Mouse (Mus musculus) layer of hippocampus, postnatal 25 days (tissue): Measurements from ENCODE around the gene Fndc3b. TPM values are rescaled to one million over a fixed set of nuclear protein-coding genes. Genes with fewer than 3 reads are reported as not detected.
"Not testable (repeated sequence)": the region's sequence is repeated elsewhere in the genome, so short reads cannot be mapped to it uniquely, and the experiment has no call there.

Source experiments
- DNase-seq, 2 experiments: peaks; one replicate each; pipeline ENCODE4 v3.0.0; 2022; ENCODE audit warnings: mixed read lengths in 2 of 2, low spot score in 1 of 2; ENCODE audit errors: extremely low spot score in 1 of 2
- total RNA-seq, 2 experiments: library from RNA; stranded (reverse); gene quantifications; 2 replicates each; pipeline ENCODE4 v1.2.3; 2021

Fndc3b gene
- total RNA-seq, 2 experiments from 2014 or later: 20.2 to 21.6 TPM

DNA sequence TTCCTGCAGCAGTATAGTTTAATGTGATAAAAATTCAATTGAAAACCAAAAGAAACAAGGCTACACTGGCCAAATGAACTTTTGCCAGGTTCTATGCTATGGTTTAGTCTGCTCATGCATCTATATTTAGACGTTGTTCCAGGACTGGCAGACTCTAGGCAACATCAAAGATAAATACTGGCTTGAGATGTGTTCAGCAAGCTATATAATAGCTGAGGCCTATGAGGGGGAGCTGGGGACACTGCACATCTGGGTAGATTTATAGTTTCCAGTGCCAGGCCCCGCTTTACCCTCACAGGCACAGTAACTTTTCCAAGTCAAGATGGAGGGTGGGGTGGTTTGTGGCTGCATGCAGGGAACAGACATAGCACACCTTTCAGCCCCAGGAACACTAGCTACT is 231.7 kb downstream of the Fndc3b start:
- no peak for DNase-seq

DNA sequence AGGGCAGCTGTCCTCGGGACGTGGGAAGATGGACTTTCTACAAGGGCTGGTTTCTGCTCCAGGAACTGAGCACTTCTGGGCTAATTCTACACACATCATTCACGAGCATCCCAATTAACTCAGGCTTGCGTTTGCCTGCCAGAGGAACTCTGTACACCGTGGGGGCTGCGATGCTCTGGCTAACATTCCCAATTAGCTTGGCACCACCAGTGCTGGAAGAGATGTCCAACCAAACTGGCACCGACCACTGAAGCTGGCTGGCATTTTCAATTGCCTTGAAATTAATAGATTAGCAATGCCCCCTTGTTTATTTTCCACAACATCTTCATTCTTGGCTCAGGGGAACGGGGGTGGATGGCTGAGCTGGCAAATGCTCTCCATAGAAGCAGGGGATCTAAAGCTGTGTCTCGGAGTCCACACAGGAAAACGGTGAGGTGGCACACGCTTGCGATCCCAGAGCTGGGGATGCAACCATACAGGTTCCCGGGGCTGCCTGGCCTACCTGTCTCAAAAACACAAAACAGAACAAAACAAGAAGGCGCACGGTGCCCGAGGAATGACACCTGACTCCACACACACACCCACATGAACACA is 232.4 kb downstream of the Fndc3b start:
- peak in 1 of 2 experiments; percentile 24 for DNase-seq

DNA sequence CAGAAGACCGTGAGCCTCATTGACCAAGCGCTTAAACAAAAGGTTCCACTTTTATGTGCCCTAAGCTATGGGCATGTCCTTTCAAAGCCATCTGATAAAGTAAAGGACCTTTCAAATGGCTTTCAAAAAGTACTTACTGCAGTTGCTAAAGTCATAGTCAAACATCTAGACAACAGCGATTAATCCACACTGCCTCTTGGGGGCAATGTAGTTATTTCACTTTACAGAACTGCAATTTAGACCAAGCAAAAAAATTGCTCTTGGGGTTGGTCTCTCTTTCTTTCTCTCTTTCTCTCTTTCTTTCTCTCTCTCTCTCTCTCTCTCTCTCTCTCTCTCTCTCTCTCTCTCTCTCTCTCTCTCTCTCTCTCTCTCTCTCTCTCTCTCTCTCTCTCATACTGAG is 233.4 kb downstream of the Fndc3b start:
- not testable (repeated sequence) for DNase-seq

- no peak for DNase-seq
Measured at GRCm38 (mm10) chr3:27475899-27476298, 235.2 kb downstream of the Fndc3b start.

- no peak for DNase-seq
Measured at GRCm38 (mm10) chr3:27473801-27474599, 237.1 kb downstream of the Fndc3b start.

DNA sequence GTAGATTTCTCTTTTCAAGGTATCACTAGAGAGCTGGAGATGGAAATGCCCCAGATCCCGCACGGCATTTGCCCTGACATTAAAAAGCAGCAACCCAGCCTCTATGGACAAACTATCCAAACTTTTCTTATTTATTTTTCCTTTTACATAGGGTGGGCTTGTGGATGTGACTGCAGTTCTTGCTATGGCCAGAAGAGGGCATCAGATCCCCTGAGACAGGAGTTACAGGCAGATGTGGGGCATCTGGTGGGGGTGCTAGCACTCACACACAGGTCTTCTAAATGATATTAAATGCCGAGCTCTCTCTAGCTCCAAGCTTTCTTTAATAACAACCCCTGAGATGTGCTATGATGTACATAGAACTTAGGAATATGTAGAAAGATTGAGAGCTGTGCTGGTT is 238.3 kb downstream of the Fndc3b start:
- no peak for DNase-seq

- DNase-seq: no peak
Measured at GRCm38 (mm10) chr3:27470781-27471180, 240.3 kb downstream of the Fndc3b start.

DNA sequence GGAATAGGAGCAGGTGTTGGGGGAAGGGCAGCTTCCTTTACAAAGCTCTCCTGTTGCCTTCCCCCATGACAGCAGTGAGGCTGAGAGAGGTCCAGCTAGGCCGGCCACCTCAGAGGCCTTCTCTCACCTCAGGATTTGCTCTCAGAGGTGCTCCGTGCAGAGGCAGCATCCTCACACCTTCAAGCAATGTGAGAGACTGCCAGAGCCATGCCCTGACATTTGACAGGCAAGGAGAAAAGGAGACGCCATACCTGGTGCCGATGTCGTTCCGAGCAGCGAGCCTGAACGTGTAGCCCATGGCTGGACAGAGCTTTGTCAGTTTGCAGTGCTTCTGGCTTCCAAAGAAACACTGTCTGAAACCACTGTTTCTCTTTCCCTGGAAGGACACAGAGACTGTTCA is 241.1 kb downstream of the Fndc3b start:
- no peak for DNase-seq

GRCm38 (mm10) chr3:27467505-27468020 is 243.5 kb downstream of the Fndc3b start:
- peak in 1 of 2 experiments; percentile 30 for DNase-seq

DNA sequence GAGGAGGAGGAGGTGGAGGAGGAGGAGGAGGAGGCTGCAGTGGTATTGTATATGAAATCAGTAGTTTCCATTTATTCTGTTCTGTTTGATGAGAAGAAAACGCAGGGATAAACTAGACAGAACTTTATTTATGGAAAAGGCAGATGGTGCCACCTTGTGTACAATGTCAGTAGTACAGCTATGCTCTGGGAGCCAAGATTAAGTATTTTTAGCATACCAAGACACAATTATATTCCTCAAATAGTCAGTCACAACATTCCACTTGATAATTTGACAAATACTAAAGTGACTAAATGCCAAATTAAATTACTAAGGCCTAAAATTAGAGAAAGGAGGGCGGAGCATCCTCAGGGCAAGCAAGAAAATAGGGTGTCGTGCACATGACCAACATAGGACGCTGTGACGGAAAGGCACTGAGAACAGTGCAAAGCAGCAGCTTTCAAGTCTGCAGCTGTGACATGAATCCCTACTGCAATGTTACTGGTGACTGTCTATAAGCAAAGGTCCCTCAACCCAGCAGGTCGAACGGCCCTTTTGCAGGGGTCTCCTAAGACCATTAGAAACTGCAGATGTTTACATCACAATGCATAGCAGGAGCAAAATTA is 244.7 kb downstream of the Fndc3b start:
- DNase-seq: peak in 1 of 2 experiments; percentile 74

- no peak for DNase-seq
Measured at GRCm38 (mm10) chr3:27463373-27463772, 247.7 kb downstream of the Fndc3b start.

GRCm38 (mm10) chr3:27462934-27463333 is 248.2 kb downstream of the Fndc3b start:
- no peak for DNase-seq

DNA sequence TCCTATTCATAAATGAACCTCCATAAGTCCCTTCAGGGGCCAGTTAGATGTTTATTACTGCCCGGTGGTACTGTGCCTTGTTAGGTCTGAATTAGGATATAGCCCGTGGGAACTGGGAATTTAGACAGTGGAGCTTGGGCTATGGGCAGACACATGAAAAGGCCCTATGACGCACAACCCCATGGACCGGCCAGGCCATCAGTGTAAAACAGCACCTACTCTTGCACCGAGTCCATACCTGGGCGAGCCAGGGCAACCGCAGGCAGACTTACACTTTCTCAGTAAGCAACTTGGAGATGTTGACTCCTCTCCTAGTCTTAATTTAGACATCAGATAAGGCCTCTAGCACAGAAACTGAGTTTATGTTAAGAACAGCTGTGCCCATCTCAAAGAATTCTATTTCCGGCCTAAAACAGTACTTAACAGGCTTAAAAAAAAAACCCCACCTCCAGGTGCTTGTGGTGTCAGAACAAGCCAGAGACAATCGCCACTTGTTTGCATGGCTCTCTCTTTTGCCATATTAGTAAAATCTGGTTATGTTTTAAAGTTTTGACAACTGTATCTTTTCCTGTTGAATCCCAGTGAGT is 248.7 kb downstream of the Fndc3b start:
- no peak for DNase-seq

DNA sequence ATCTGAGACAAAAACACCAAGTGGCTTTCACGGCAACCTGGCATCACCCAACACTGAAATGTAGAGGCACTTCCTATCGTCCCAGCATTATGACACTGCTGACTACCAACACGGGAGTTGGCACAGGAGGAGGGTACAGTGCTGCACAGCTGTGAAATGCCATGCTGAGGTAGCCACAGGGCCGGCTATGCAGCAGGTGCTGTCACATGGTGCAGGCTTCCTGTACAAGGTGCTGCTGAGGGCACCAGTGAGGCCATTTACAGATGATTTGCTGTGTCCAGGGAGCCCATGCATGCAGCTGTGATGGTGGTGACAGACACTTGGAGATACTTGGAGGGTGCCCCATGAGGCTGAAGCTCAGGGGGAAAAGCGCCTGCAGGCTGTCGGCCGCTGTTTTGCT is 249.2 kb downstream of the Fndc3b start:
- no peak for DNase-seq

- DNase-seq: peak; percentile 59 to 84
Measured at GRCm38 (mm10) chr3:27461037-27461436, 250.1 kb downstream of the Fndc3b start.

DNA sequence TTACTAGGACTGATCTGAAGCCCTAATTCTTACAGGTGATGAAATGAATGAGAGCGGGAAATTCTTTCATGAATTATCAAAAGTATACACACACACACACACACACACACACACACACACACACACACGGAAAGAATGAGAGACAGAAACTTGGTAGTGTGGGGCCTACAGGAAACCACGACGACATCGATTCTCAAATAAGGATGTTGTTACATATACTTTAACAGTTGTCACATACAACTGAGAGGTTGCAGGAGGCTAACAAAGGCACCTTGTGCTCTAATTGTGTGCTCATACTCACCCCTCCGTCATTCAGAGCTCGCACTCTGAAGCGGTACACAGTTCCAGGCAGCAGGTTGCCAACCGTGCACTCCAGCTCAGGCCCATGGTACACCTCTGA is 252.7 kb downstream of the Fndc3b start:
- no peak for DNase-seq

DNA sequence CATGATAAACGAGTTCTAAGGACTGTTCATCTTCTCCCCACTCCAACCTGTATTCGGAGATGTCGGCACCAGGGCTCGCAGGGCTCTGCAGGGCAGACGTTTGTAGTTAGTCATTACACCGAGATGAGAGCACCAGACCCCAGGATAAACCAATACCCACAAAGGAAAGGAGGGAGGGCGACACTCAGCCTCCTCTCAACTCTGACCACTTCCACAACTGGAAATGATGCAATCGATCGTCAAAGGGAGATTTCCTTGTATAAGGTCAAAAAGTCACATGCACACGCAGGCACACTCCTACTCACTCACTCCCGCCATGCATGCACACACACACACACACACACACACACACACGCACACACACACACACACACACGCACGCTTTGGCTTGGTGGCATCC is 254.6 kb downstream of the Fndc3b start:
- no peak for DNase-seq

DNA sequence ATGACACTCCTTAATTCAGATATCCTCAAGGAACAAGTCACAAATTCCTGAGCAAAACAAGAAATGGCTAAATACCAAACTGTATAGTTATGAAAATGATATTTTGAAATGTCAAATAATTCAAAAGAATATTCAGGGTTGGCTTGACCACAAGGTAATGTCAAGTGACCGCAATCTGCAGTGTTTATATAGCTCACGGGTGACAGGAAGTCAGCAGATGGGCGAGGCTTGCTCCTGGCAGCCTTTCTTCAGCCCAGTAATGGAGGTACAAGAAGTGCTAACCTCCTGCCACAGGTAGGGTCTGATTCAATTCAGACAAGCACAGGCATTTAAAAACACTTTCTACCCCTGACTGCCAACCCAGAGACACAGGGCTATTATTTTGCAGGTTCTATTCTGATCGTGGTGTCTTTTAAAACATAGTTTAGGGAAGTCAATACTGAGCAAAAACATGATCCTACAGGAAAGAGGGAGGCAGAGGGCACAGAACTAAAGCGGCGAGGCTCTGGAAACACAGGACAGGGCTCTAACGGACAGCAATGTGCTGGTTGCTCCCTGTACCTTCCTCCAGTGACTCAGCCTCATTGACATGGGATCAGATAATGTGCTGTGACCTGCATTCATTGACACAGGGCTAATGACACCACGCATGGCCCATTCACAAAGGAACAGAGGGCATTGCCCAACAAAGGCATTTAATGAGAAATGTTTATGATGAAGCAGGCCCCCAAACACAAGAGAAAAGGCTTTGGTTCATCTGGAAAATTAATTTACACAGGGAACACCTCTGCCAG is 256.5 kb downstream of the Fndc3b start:
- no peak for DNase-seq

- DNase-seq: no peak
Measured at GRCm38 (mm10) chr3:27453453-27454098, 257.5 kb downstream of the Fndc3b start.

DNA sequence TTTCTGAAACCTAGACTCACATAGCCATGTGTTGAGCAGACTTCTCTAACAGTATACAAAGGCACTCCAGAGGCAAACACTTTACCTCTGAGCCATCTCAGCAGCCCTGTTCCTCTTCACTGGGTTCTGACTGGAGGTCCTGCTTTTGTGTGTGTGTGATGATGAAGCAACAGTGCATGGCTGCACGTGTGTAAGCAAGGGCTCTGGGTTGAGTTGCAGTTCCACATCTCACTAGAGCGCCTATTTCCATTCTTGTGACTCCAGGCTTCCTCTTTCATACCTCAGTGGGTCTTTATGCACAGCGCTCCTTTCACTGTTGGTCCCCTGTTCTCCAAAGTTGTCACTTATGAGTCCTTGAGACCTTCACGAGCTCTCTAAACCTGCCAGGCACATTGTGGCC is 261.7 kb downstream of the Fndc3b start:
- DNase-seq: no peak
